Mouse (Mus musculus) stomach, embryonic 14.5 days (tissue): ENCODE measurements at regions not wholly inside any gene's neighbourhood (a gene's known extent, or its start where the extent isn't known, plus 50 kb on each side); places are given as distances from the start of the nearest gene placed in this dataset.

Experiments used
- ATAC-seq: fragments of 200-750 bp; cut with Nextera tagmentation; 2 replicates; pipeline ENCODE4 v1.8.0; 2017; ENCODE audit warnings: low read depth, moderate TSS enrichment; ENCODE audit not compliant: insufficient number of reproducible peaks, insufficient read depth, low FRiP score
- H3K27ac ChIP-seq: fragments of 300-500 bp; sonication (generic); 2 replicates; pipeline ENCODE4 v1.5.1; 2014; ENCODE audit warnings: mild to moderate bottlenecking, low read length, moderate library complexity, mixed read lengths
- H3K27me3 ChIP-seq: fragments of 300-500 bp; sonication (generic); 2 replicates; pipeline ENCODE4 v1.6.1; 2014; ENCODE audit warnings: low read length, control low read depth, mixed read lengths; ENCODE audit not compliant: control insufficient read depth, insufficient read depth
- H3K36me3 ChIP-seq: fragments of 300-500 bp; sonication (generic); 2 replicates; pipeline ENCODE4 v1.6.1; 2014; ENCODE audit warnings: mild to moderate bottlenecking, control low read depth, low read length, moderate library complexity, mixed read lengths; ENCODE audit not compliant: control insufficient read depth, insufficient read depth
- H3K4me1 ChIP-seq: fragments of 300-500 bp; sonication (generic); 2 replicates; pipeline ENCODE4 v1.6.1; 2014; ENCODE audit warnings: low read length, control low read depth, mixed read lengths; ENCODE audit not compliant: control insufficient read depth, insufficient read depth
- H3K4me2 ChIP-seq: fragments of 300-500 bp; sonication (generic); replicated peaks from 2 replicates; pipeline ENCODE4 v1.6.1; 2014; ENCODE audit warnings: low read depth, low read length, control low read depth
- H3K4me3 ChIP-seq: fragments of 300-500 bp; sonication (generic); 2 replicates; pipeline ENCODE4 v1.5.1; 2014; ENCODE audit warnings: low read depth, low read length, control low read depth
- H3K9ac ChIP-seq: fragments of 300-500 bp; sonication (generic); replicated peaks from 2 replicates; pipeline ENCODE4 v1.6.1; 2014; ENCODE audit warnings: low read depth, mild to moderate bottlenecking, control low read depth, low read length, moderate library complexity, mixed read lengths
- H3K9me3 ChIP-seq: fragments of 300-500 bp; sonication (generic); 2 replicates; pipeline ENCODE4 v1.6.1; 2016; ENCODE audit warnings: low read depth, low read length, control low read depth; ENCODE audit not compliant: control insufficient read depth
- WGBS: fragments of 180-500 bp; shearing (Covaris S2); extraction: QIAGEN DNeasy Blood & Tissue Kit; methylation state at CpG from one replicate; pipeline ENCODE4 v1.1.7; 2014; 5-methylcytosine and 5-hydroxymethylcytosine counted together

DNA sequence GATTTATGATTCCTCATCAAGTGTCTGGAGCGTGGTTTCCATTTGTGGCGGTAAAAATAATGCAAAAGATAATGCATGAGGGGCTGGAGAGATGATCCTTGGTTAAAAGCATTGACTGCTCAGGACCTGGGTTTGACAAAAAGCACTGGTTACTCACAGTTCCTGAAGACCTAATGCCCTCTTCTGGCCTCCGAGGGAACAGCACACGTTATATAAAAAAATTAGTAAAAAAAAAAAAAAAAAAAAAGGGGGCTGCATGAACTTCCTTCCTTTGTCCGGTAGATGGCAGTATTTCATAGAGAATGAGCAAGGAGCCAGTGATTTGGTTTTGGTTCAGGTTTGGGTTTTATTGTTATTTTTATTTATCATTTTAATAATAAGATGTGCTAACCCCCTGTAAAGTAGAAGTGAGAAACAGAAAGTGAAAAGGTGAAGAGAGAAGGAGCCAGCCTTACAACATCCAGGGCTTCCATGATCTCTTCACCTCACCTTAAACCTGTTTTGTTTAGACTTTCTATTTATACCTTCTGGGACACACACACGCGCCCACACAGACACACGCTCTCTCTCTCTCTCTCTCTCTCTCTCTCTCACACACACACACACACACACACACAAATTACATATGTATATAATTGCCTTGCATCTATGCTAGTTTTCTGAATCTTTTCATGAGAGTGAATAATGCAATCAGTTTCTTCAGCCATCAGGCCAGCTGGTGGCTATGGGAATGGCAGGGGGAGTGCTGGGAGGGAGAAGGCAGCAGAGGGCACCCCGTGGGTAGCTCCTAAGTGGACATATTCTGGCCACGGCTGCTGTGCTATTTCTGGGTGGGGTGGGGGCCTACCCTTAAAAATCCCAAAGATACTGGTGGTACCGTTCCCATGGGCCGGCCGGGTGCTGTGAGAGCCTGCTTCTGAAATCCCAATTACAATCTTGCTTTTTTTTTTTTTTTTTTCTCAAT lies 230.0 kb downstream of the Poteg start:
- Histone ChIP-seq H3K4me3 (no peak overlapping the region), H3K9ac (no peak overlapping the region), H3K4me2 (no peak overlapping the region), H3K4me1 (no peaks in the 10 kb centered on the region), H3K27ac (no peak overlapping the region), H3K9me3 (no peaks in the 10 kb centered on the region), H3K36me3 (no peaks in the 10 kb centered on the region), H3K27me3 (no peaks in the 10 kb centered on the region)
- 37% methylated on average over 13 of the region's 13 CpGs for WGBS
- ATAC-seq: no peak; the same call in 1 of the 2 replicates

DNA sequence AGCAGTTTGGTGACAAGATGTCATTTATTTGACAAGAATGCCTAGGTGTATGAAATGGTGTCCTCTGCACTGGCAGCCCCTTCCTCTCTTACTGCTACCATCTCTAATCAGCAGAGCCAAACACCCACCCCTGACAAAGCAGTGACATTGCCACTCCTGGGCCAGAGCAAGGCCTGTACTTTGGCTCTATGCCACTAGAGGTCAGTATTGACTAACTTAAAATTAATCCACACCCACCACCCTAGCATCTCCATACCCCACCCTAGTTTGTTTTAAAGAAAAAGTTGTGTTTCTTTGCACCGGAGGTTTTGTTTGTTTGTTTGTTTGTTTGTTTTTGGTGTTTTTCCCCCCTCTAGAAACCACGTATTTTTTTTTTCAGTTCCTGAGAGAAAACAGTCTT lies 231.7 kb downstream of the Poteg start:
- Histone ChIP-seq H3K4me3 (no peak overlapping the region), H3K9ac (no peak overlapping the region), H3K4me2 (no peak overlapping the region), H3K27me3 (no peaks in the 10 kb centered on the region), H3K36me3 (no peaks in the 10 kb centered on the region), H3K4me1 (no peaks in the 10 kb centered on the region), H3K9me3 (no peaks in the 10 kb centered on the region), H3K27ac (no peak overlapping the region)
- 6% methylated on average over 2 of the region's 2 CpGs for WGBS
- ATAC-seq: peak; percentile 10; the same call in 1 of the 2 replicates

DNA sequence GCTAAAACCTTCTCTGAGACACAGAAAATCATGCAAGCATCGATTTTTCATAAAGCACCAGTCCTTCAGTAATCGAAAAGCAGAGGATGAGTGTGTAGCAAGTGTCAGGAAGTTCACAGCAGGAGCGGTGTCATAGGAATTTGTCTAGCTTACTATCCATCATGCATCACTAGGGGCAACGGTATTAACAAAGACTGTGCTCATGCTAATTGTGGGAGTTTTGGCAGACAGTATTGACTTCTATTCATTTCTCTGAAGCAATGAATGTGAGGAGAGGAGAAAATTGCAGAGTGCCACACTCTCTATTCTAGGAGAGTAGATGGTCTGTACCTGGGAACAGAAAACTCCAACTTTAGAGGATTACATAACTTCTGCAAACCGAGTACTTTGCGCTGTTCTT lies 274.5 kb downstream of the Poteg start:
- 71% methylated on average over 6 of the region's 6 CpGs for WGBS
- Histone ChIP-seq H3K9me3 (no peaks in the 10 kb centered on the region), H3K27ac (no peak overlapping the region), H3K4me2 (no peak overlapping the region), H3K4me3 (no peak overlapping the region), H3K27me3 (no peaks in the 10 kb centered on the region), H3K9ac (no peak overlapping the region), H3K4me1 (no peaks in the 10 kb centered on the region), H3K36me3 (no peaks in the 10 kb centered on the region)
- no peak for ATAC-seq

DNA sequence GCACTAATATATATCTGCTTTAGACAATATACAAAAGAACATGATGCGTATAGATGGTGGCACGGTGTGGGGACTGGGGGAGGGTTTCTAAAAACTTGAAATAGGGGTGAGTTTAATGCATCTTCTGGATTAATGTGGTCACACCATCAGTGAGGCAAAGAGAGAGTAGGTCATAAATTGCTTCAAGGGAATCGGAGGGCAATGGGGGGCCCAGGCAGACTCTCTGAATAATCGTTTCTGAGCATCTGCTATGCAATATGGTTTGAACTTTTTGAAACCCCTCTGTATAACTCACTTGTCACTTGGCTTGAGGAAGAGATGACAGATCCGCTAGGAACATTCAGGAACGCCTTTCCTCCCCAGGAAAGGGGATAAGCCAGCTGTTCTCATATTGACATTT lies 322.8 kb downstream of the Poteg start:
- H3K4me3 ChIP-seq: no peak overlapping the region
- no peak for ATAC-seq
- H3K27ac ChIP-seq: no peak overlapping the region
- WGBS: 61% methylated on average over 6 of the region's 6 CpGs
- H3K4me2 ChIP-seq: no peak overlapping the region
- no peaks in the 10 kb centered on the region for H3K9me3 ChIP-seq
- no peaks in the 10 kb centered on the region for H3K36me3 ChIP-seq
- H3K4me1 ChIP-seq: no peaks in the 10 kb centered on the region
- no peak overlapping the region for H3K9ac ChIP-seq
- no peaks in the 10 kb centered on the region for H3K27me3 ChIP-seq

DNA sequence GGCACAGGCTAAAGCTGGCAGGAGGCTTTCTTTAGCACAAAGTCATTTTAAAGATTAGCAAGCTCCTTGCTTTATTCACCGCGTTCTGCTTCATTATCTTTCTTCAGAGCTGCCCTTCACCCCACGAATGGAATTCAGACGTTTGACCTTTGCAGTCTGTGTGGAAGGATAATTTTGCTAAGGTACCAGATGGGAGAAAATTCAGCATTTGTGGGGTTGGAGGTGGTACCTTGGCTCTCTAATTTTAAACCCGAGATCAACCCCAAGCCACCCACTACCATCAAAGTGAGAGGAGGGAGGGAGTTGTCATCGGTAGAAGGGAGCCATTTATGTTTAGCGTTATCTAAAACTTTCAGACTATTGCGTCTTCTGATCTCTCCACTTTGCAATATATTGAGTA lies 323.3 kb downstream of the Poteg start:
- Histone ChIP-seq H3K4me3 (no peak overlapping the region), H3K27ac (no peak overlapping the region), H3K4me2 (no peak overlapping the region), H3K9ac (no peak overlapping the region), H3K27me3 (no peaks in the 10 kb centered on the region), H3K4me1 (no peaks in the 10 kb centered on the region), H3K36me3 (no peaks in the 10 kb centered on the region), H3K9me3 (no peaks in the 10 kb centered on the region)
- WGBS: 52% methylated on average over 8 of the region's 8 CpGs
- ATAC-seq: no peak

DNA sequence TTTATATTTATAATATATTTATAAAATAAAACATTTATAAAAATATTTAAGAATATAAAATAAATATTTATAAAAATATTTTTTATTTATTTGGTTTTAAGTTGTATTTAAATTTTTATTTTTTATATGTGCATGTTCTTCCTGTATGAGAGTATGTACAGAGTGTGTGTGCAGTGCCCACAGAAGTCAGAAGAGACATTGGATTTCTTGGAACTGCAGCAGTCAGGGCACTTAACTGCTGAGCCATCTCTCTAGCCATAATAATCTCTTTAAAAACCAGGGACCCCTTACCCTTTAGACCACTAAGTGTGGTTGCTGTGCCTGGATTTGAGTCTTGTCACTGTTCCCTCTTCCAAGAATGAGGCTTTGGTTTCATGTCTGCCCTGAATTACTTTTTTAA lies 323.8 kb downstream of the Poteg start:
- Histone ChIP-seq H3K27me3 (no peaks in the 10 kb centered on the region), H3K36me3 (no peaks in the 10 kb centered on the region), H3K4me2 (no peak overlapping the region), H3K4me1 (no peaks in the 10 kb centered on the region), H3K9ac (no peak overlapping the region), H3K27ac (no peak overlapping the region), H3K4me3 (no peak overlapping the region), H3K9me3 (no peaks in the 10 kb centered on the region)
- no peak for ATAC-seq

DNA sequence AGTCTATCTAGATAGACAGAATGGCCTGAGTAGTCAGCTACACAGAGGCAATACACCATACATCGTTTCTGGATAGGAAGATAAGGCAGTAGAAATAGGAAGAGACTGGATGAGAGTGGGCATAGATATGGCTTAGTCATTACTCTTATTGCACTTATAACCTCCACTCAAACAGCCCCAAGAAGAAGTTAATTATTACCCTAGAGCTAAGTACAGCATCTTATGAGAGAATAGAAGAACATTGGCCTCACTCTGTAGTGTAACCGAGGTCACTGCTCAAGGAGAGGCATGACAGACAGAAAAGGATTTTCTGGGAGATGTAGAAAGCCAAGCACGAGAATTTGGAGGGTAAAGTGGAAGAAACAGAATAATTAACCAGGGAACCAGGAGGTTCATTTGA lies 331.5 kb downstream of the Poteg start:
- WGBS: 74% methylated on average over 3 of the region's 3 CpGs
- ATAC-seq: no peak

More for the DNA sequence above, 331.5 kb downstream of the Poteg start:
- Histone ChIP-seq H3K4me2 (no peak overlapping the region), H3K36me3 (no peaks in the 10 kb centered on the region), H3K4me3 (no peak overlapping the region), H3K9ac (no peak overlapping the region), H3K27me3 (no peaks in the 10 kb centered on the region), H3K27ac (no peak overlapping the region), H3K9me3 (no peaks in the 10 kb centered on the region), H3K4me1 (no peaks in the 10 kb centered on the region)
